Mouse (Mus musculus) brain, embryonic 14.5 days (tissue): Measurements from ENCODE around the gene Pla2g4b.

Experiments
- CTCF ChIP-seq: fragments of 200-500 bp; IDR thresholded peaks from 2 replicates; pipeline ENCODE4 v1.5.1; 2012; ENCODE audit warnings: inconsistent platforms, mild to moderate bottlenecking, moderate library complexity, borderline replicate concordance; ENCODE audit not compliant: insufficient read depth, insufficient read length; ENCODE audit errors: extremely low read depth
- POLR2A ChIP-seq: fragments of 200-500 bp; IDR thresholded peaks from 2 replicates; pipeline ENCODE4 v1.6.1; 2012; ENCODE audit warnings: mild to moderate bottlenecking, inconsistent platforms, borderline replicate concordance; ENCODE audit not compliant: poor library complexity, insufficient read depth, insufficient read length, severe bottlenecking; ENCODE audit errors: extremely low read depth

DNA sequence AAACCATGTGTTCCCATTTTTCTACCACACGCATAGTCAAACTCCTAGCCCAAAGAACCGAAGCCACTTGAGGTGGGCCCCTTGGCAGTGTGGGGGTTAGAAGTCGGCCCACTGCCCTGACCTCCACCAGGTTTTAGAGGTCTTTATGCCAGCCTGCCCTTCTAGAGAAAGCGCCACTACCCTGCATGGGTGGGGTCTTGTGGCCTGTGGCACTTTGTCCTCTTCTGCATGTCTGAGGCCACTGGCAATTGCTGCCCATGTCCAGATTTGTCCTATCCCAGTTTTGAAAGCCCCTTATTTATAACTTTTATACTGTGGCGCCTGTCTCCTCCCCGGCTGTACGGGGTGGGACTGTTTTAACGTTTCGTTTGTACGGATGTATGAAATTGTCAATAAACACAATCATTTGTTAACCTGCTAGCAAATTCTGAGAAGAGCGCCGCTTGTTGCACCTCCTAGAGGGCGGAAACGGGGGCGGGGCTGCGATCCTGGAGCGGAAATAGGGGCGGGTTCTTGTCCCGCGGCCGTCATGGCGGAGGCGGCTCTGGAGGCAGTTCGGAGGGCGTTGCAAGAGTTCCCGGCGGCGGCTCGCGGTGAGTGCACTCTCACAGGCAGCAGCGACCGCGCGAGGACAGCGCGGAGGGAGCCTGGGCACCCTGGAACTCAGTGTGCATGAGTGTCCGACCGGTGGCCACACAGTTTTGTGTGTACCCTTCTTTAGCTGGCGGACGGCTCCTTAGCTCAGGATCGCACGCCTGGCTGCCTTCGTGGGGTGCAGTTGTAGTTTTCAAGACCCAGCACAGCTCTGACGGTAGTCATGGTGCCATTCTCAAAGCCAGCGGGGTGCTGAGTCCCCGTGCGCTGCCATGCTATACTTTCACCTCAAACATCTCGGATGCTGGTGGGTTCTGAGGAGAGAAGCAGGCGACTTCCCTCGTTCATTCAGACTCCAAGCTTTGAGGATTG, 6.0 kb upstream of the Pla2g4b start, which contains the start of the genes Jmjd7 and Gm28042:
- TF ChIP-seq CTCF, result no peak
- peak; percentile 78; the same call in 1 of the 2 replicates for TF ChIP-seq POLR2A
